8 mouse cellular contexts compared by ENCODE assay signal in genomic region chr3:78948171-78948570, GRCm38 (mm10).
DNase-seq lines count a peak whose midpoint lies in the region; ATAC-seq and TF ChIP-seq lines count a peak whose summit lies in the region.

No protein-coding gene starts in this region.

- H3K4me1 ChIP-seq in forebrain, embryonic 14.5 days (ENCODE audit: control insufficient read depth, insufficient read depth, low read length) = no peaks in the 10 kb centered on the region

- H3K9ac ChIP-seq in forebrain, embryonic 14.5 days (ENCODE audit: low read length) = no peak overlapping the region

- no peak for TF ChIP-seq POLR2A in brain, embryonic 14.5 days (IDR thresholded peaks at IDR 0.05; ENCODE audit: borderline replicate concordance, extremely low read depth, insufficient read depth, insufficient read length, poor library complexity, severe bottlenecking)

- peak; percentile 52; the same call in 1 of the 2 replicates for ATAC-seq in forebrain, embryonic 14.5 days
- ATAC-seq in megakaryocyte, adult 5-6 weeks (ENCODE audit: poor library complexity, severe bottlenecking) = peak; percentile 66; the same call in 1 of the 2 replicates

- no peaks in the 10 kb centered on the region for H3K36me3 ChIP-seq in forebrain, embryonic 14.5 days (ENCODE audit: control insufficient read depth, insufficient read depth, low read length)
- no peaks in the 10 kb centered on the region for H3K36me3 ChIP-seq in splenic B cell, adult 2 months (ENCODE audit: control insufficient read depth, insufficient read depth, low read length, poor library complexity, severe bottlenecking)

- H3K27me3 ChIP-seq in forebrain, embryonic 14.5 days (replicated peaks; ENCODE audit: control insufficient read depth, insufficient read depth, low read length) = no peaks in the 10 kb centered on the region
- no peaks in the 10 kb centered on the region for H3K27me3 ChIP-seq in splenic B cell, adult 2 months (ENCODE audit: control insufficient read depth, insufficient read depth, low read length, poor library complexity, severe bottlenecking)

- no peak overlapping the region for H3K27ac ChIP-seq in forebrain, embryonic 14.5 days (ENCODE audit: low read depth, low read length)

- no peak overlapping the region for H3K4me2 ChIP-seq in forebrain, embryonic 14.5 days (ENCODE audit: low read length)

- TF ChIP-seq CTCF in brain, embryonic 14.5 days (IDR thresholded peaks at IDR 0.05; ENCODE audit: borderline replicate concordance, extremely low read depth, insufficient read depth, insufficient read length) = peak; percentile 56; the same call in 1 of the 2 replicates

- no peaks in the 10 kb centered on the region for H3K9me3 ChIP-seq in forebrain, embryonic 14.5 days (replicated peaks; ENCODE audit: control insufficient read depth, low read length)

- WGBS in forebrain, embryonic 14.5 days = 34% methylated on average over 8 of the region's 8 CpGs

- DNase-seq in heart, adult 18-20 months = peak; percentile 54 to 77
- DNase-seq in heart, adult 11 months = no peak
- peak; percentile 73 for DNase-seq in CD4-positive, CD25-positive, alpha-beta regulatory T cell, adult 2 months (ENCODE audit: low read depth, low spot score)
- peak; percentile 77 for DNase-seq in brain, embryonic 14.5 days (ENCODE audit: low read depth)
- peak; percentile 82 for DNase-seq in forebrain, embryonic 14.5 days (ENCODE audit: low spot score)
- DNase-seq in layer of hippocampus, adult 18-20 months (ENCODE audit: low spot score in 2 of 2) = peak; percentile 45 to 82
- peak; percentile 68 for DNase-seq in splenic B cell, adult 2 months (ENCODE audit: low read depth, low spot score)

- no peak overlapping the region for H3K4me3 ChIP-seq in forebrain, embryonic 14.5 days (ENCODE audit: low read depth, low read length)
